Mouse (Mus musculus): ENCODE results near the gene Larp4b.

Larp4b gene

DNA sequence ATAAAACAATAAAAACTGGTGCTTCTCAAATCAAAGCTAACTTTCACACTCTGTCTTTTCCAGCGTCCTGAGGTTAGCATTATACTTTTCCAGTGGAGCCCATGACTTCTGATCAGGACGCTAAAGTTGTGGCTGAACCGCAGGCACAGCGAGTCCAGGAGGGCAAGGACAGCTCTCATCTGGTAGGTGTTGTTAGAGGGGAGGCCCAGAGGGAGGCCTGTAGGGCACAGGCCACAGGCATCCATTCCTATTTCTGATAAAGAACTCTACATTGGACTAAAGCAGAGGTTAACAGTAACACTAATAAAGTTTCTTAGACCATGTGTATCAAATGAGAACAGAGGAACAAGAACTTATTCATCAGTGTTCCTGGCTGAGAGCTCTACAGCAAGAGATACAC is 28.4 kb downstream of the Larp4b start:
- DNase-seq (ENCODE audit: low spot score) = no peak

GRCm38 (mm10) chr13:9125193-9125592 is 31.5 kb downstream of the Larp4b start:
- DNase-seq (ENCODE audit: low spot score) = no peak

GRCm38 (mm10) chr13:9127715-9128114 is 34.0 kb downstream of the Larp4b start:
- no peak for DNase-seq (ENCODE audit: low spot score)

- no peak for DNase-seq (ENCODE audit: low spot score)
These were observed 35.1 kb downstream of the Larp4b start for GRCm38 (mm10) chr13:9128707-9129314.

DNA sequence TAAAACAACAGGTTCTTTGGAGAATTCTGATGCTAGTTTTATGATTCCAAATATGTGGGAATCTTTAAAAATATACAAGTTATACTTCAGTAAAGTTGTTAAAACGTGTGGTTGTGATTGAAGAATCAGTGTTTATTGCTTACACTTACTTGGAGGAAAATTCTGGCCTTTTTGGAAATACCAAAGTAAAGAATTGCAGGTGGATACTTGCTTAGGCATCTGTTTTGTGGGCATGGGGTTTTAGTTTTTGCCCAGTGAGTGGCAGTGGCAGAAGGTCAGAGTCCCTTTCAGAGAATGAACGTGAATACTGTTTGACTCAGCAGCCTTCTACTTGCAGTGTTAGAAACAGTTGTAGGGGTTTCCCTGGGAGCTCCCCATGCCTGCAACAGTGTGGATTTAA is 40.7 kb downstream of the Larp4b start:
- DNase-seq (ENCODE audit: low spot score) = no peak

GRCm38 (mm10) chr13:9136088-9136487 is 42.4 kb downstream of the Larp4b start:
- no peak for DNase-seq (ENCODE audit: low spot score)

- DNase-seq (ENCODE audit: low spot score) = no peak
These were observed 43.1 kb downstream of the Larp4b start for GRCm38 (mm10) chr13:9136733-9137132.

DNA sequence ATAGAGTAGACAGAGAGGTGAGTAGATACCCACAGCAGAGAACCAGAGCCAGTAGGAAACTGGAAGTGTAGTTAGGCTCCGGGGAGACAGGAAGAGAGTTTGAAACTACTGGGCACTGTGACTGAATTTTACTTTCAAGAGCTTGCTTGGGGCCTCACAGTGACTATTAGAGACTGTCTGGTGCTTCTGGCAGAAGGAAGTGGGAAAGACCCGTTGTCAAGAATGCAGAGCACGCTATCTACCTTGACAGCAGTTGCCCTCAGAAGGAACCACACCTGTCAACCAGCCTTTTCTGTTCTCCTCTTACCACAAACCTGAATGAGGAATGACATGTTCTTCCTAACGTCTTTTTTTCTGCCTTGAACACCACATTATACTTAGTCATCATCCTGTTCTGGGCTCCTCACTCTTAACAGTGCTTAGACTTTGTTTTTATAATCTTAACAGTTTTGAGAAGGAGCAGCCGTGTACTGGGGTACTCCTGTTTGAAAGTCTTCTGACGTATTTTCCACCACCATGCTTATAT is 45.8 kb downstream of the Larp4b start:
- no peak for DNase-seq (ENCODE audit: low spot score)

- DNase-seq (ENCODE audit: low spot score) = peak; percentile 13
These were observed 46.5 kb downstream of the Larp4b start for GRCm38 (mm10) chr13:9140204-9140603.

- no peak for DNase-seq (ENCODE audit: low spot score)
These were observed 48.7 kb downstream of the Larp4b start for GRCm38 (mm10) chr13:9142371-9142770.

- DNase-seq (ENCODE audit: low spot score) = no peak
These were observed 55.1 kb downstream of the Larp4b start for GRCm38 (mm10) chr13:9148830-9149229.

GRCm38 (mm10) chr13:9149473-9150217 is 56.0 kb downstream of the Larp4b start:
- peak; percentile 37 for DNase-seq (ENCODE audit: low spot score)

DNA sequence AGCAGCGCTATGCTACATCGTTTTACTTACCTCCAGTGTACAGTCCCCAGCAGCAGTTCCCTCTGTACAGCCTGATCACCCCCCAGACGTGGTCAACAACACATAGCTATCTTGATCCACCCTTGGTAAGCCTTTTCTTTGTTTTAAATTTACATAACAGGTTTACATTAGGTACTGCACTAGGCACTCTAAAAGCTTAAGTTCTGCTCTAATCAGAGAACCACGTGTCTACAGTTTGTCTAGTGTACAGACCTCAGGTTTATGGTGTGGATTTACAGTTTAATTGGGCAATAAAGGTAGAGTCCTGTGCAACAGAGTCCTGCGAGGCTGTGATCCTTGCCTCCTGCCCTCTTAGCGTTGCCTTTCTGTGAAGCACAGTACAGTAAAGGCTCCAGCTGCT is 57.4 kb downstream of the Larp4b start:
- DNase-seq (ENCODE audit: low spot score) = no peak

- DNase-seq (ENCODE audit: low spot score) = no peak
These were observed 57.9 kb downstream of the Larp4b start for GRCm38 (mm10) chr13:9151619-9152018.

DNA sequence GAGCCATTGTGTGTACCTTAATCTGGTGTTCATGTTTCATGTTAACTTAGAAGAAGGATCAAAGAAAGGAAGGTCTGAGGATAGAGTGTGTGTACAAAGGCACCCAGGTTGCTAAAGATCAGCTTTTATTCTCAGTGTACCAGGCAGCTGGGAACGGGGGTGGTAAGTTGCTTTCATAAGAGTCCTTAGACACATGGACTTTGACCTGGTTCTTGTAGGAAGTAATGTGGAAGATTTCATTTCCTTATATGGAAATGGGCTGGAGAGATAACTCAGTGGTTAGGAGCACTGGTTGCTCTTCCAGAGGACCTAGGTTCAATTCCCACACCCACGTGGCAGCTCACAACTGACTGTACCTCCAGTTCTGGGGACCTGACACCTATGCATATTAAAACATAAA is 58.6 kb downstream of the Larp4b start:
- peak; percentile 21 for DNase-seq (ENCODE audit: low spot score)

GRCm38 (mm10) chr13:9153803-9154202 is 60.1 kb downstream of the Larp4b start:
- DNase-seq (ENCODE audit: low spot score) = no peak

GRCm38 (mm10) chr13:9159282-9159681 is 65.6 kb downstream of the Larp4b start:
- no peak for DNase-seq (ENCODE audit: low spot score)

DNA sequence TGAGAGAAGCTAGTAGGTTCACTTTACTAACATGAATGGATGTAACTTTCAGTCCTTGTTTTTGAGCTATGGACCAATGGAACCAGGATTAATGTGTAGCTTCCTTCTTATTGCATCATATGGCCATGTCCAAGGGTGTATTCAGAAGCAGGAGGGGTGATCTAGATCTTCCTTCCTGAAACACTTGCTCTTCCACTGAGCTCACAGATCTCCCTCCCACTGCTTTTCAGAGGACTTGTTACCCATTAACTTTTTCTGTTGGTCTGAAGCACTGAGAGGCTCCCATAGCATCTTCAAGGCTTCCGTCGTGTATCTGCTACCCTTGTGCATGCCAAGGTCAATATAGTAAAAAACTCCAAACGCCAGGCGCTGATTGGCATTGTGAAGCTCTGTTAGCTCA is 69.2 kb downstream of the Larp4b start:
- no peak for DNase-seq (ENCODE audit: low spot score)

- no peak for DNase-seq (ENCODE audit: low spot score)
These were observed 74.2 kb downstream of the Larp4b start for GRCm38 (mm10) chr13:9167842-9168241.

DNA sequence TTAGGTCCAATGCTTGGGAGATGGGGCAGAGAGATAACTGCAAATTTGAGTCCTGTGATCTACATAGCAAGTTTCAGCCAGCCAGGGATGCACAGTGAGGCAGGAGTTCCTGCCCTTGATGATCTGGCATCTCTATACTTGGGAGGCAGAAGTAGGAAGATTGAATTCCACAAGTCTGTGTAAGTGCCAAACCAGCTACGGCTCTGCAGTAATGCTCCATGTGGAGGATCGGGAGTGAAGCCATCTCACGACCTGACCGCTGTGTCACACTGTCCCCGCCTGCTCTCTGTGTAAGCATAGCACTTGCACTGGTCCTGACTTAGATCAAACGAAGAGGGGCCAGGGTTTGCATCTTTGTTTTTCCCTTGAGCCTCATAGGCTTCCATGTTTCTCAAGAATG is 75.9 kb downstream of the Larp4b start:
- DNase-seq (ENCODE audit: low spot score) = no peak

DNA sequence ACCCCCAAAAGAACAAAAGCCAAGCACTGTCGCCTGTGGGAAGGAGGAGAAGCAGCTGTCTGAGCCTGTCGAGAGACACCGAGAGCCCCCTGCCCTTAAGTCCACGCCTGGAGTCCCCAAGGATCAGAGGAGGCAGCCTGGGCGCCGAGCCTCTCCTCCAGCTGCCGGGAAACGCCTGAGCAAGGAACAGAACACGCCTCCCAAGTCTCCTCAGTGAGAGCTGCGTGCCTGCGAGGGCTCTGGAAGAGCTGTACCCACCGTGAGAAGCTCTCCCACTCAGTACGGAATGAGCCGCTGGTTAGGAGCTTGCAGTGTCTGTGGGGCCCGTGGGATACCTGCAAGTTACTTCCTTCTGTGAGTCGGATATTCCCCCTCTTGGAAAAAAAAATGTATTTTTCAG is 77.0 kb downstream of the Larp4b start:
- no peak for DNase-seq (ENCODE audit: low spot score)

DNA sequence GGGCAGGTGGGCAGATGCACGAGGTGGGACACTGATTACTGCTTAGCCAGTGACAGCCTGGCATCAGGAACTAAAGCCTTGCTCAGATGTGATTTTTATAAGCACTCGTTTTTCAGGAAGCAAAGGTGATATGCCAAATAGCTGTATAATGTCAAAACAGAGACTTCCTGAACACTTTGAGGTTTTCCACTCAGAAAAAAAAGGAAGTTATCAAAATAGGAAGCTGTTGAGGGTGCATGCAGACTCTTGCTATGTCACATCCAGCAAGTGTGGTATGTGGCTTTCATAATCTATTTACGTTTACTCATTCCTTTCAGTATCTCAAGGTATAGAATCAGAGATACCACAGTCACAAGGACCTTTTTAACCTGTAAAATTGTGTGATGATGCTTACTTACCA is 79.7 kb downstream of the Larp4b start:
- DNase-seq (ENCODE audit: low spot score) = no peak

GRCm38 (mm10) chr13:9175171-9175570 is 81.5 kb downstream of the Larp4b start:
- DNase-seq (ENCODE audit: low spot score) = no peak

DNA sequence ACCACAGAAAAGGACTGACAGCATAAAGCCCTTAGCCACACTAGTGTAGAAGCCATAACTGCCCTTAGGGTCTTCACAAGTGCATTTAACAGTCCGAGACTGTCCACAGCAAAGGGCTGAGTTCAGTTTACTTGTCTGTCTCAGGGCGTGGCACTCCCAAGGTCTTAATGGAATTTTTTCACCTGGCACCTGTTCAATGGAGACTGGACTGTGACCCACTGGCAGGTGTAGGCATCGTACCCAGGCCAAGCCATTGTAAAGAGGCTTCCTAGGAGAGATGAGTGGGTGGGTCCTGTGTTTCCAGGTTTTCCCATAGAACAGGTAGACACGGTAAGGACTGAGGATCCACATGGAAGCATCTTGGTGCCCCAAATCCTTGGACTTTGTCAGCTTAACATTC is 84.6 kb downstream of the Larp4b start:
- no peak for DNase-seq (ENCODE audit: low spot score)
